Mouse (Mus musculus) gastrocnemius, postnatal 36 days (tissue): Measurements from ENCODE around the gene Dyx1c1. TPM values are rescaled to one million over a fixed set of nuclear protein-coding genes. Genes with fewer than 3 reads are reported as not detected.

ENCODE experiments used
- DNase-seq, 2 experiments: peaks; one replicate each; pipeline ENCODE4 v3.0.0; 2022
- intact Hi-C: fragments of 180-260 bp; cut with DNase I; formaldehyde crosslinking; loops from one replicate; pipeline ENCODE4 v1.15.1; 2025
- total RNA-seq, 2 experiments: library from RNA; stranded (reverse); gene quantifications; 2 replicates each; pipeline ENCODE4 v1.2.3; 2021

Gene Dyx1c1
- total RNA-seq, 2 experiments from 2014 or later, result 0.64 to 0.72 TPM

- no peak for DNase-seq
- intact Hi-C loops, result no loop called here
Observed at GRCm38 (mm10) chr9:72972435-72972834, 13.8 kb downstream of the Dyx1c1 start.

- DNase-seq, result no peak
- intact Hi-C loops, result no loop called here
Observed at GRCm38 (mm10) chr9:72972984-72973383, 14.4 kb downstream of the Dyx1c1 start.

DNA sequence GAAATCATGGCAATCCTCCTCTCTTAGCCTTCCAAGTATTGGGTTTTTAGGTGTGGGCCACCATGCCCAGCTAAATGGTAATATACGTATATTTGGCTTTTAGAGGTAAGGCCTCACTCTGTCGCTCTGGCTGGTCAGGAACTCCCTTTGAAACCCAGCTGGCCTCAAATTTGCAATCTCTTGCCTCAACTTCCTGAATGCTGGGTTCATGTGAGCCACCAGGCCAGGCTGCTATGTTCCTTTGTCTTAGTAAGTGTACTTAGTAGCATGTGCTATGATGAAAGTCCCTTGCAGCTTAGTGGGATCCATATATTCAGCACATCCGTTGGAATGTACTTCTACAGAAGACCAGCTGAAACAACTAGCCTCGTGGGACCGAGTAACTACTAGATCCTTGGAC is 16.1 kb downstream of the Dyx1c1 start:
- DNase-seq, result no peak
- intact Hi-C loops, result no loop called here

- no peak for DNase-seq
- intact Hi-C loops, result no loop called here
Observed at GRCm38 (mm10) chr9:72975242-72975641, 16.7 kb downstream of the Dyx1c1 start.

- intact Hi-C loops, result no loop called here
- no peak for DNase-seq
Observed at GRCm38 (mm10) chr9:72983066-72983465, 24.5 kb downstream of the Dyx1c1 start.

DNA sequence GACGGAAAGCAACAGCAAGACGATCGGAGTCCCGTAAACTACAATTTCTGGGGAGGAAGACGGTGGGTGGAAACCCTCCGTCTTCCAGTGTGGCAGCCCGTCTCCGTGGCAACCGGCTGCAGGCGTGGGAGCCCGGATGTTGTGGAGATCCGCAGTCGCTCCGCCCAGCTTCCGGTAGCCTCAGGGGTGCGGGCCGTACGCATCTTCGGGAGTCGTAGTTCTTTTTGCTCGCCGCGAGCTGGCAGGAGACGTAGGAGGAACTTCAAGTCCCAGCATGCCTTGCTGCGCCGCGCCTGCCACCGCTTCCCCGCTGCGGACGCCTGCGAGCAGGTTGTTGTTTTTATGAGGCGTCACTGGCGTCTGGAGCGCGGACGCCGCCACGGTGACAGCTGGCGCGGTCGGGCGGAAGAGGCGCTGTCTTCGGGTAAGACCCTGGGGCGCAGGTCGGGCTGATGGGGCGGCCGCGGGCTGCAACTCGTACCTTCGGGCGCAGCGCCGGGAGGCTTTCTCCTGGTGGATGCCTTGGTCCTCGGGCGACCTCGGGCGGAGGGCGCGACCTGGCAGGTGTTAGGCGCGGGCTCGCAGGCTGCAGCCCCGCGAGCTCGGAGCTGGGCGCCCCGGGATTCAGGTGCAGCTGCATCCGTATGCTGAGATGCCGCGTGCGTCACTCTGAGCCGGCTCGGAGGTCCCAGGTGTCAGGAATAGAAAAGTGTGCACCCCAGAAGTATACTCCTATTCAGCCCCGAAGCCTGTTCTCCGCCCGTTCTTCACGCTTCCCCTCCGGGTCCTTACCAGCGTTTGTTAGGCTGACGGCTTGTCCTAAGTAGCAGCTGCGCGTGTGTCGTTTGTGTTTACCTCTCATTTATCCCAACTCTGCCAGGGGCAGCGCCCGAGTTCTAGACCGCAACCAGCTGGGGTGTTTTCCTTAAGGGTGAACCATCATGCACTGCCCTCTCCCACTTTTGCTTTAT is 26.9 kb downstream of the Dyx1c1 start, which contains the start of the genes Ccpg1os and Ccpg1:
TSS of gene Ccpg1os (minus strand) at position 133 of the 971 bp plus-strand sequence.
TSS of gene Ccpg1 (plus strand) at position 180 of the 971 bp plus-strand sequence.
- intact Hi-C loops, result no loop called here
- peak; percentile 90 to 94 for DNase-seq

DNA sequence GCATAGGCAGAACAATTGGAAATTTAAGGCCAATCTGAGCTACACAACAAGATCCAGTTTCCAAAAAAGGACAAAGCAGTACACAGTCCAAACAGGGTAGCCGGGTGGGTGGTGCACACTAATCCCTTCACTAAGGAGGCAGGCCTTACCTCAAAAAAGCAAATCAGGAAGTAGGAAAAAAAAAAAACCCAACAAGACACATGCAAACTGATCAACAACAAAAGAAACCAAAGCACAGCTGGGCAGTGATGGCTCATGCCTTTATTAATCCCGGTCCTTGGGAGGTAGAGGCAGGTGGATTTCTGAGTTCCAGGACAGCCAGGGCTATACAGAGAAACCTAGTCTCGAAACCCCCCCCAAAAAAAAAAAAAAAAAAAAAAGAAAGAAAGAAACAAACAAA is 29.1 kb downstream of the Dyx1c1 start:
- intact Hi-C loops, result no loop called here
- DNase-seq, result no peak

GRCm38 (mm10) chr9:72988706-72989105 is 30.1 kb downstream of the Dyx1c1 start:
- DNase-seq, result no peak
- intact Hi-C loops, result no loop called here

DNA sequence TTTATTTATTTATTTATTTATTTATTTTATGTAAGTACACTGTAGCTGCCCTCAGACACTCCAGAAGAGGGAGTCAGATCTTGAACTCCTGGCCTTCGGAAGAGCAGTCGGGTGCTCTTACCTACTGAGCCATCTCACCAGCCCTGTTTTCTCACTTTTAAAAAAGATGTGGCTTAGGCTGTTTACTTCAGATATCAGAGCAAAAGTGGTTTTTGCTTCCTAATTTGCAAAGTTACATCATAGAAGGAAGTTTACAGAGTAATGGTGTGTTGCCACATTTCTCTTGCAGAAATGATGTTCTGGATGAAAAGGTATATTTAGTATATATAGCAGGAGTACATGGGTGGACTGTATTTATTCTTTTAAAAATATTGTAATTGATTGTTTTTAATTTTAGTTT is 32.8 kb downstream of the Dyx1c1 start:
- intact Hi-C loops, result no loop called here
- no peak for DNase-seq

DNA sequence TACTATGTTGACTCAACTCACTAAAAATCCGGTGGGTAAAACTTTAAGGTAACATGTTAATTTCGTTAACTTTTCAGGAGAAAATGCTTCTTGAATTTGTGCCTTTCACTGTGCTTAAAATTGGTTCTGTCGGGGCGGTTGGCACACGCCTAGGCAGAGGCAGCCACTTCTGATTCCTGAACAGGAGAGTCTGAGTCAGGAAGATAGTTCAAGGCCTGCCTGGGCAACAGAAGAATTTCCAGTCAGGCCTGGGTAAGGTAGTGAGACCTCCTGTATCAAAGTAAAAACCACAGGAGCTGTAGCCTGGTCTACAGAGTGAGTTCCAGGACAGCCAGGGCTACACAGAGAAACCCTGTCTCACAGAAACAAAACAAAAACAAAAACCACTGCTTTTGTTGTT is 34.0 kb downstream of the Dyx1c1 start:
- intact Hi-C loops, result no loop called here
- DNase-seq, result no peak

GRCm38 (mm10) chr9:72996167-72996566 is 37.6 kb downstream of the Dyx1c1 start:
- no peak for DNase-seq
- intact Hi-C loops, result no loop called here

GRCm38 (mm10) chr9:72996806-72997205 is 38.2 kb downstream of the Dyx1c1 start:
- intact Hi-C loops, result no loop called here
- DNase-seq, result no peak

DNA sequence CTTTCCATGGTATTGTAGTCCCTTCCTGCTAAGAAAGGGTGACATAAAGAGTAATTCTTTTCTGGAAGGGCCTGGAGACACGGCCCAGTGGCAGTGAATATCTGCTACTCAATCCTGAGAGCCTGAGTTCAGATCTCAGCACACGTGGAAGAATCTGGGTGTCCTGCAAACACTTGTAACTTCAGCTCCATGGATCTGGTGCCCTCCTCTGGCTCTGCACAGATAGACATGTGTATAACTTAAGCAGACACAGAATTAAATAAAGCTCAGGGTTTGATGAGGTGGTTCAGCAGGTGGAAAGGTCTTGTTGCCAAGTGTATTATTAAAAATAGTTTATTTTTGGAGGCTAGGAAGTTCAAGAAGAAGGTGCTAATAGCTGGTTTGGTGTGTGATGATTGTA is 41.9 kb downstream of the Dyx1c1 start:
- DNase-seq, result no peak
- intact Hi-C loops, result no loop called here

DNA sequence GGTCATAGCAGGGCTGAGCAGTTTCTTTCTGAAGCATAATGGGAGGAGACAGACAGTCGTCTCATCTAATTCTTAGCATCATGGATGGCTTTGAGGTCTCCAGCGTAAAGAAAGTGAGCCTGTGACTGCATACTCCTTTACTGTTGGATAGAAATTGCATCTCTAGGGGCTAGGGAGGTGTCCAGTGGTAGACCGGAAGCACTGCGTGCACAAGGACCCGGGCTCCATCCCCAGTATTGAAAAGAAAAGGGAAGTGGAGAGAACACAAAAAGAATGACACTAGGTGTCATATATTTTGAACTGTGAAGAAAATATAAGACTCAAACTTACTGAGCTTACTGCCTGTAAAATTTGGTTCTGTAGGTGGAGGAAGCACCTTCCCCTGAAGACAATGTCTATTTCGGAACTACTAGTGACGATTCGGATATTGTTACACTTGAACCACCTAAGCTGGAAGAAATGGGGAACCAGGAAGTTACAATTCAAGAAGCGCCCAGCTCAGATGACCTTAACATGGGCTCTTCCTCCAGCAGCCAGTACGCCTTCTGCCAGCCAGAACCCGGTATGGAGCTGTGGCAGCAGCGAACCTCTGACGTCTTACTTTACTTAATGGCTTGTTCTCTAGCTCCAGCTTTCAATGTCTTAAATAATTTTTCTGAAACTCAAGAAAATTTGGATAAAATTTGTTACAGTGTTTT is 42.9 kb downstream of the Dyx1c1 start:
- intact Hi-C loops, result no loop called here
- DNase-seq, result no peak

DNA sequence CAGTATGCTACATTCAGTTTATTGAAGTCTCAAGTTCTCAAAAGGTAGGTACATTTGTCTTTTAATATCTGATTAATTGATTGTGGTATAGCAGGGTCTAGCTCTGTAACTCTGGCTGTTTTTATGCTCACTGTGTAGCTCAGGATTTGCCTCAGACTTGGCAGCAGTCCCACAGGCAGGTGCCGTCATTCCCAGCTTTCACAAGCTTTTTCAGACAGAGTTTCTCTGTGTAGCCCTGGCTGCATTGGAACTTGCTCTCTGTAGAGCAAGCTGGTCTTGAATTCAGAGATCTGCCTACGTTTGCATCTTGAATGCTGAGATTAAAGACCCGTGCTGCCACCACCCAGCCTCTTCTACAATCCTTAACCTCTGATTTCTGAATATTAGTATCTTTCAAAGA is 43.6 kb downstream of the Dyx1c1 start:
- intact Hi-C loops, result no loop called here
- no peak for DNase-seq

DNA sequence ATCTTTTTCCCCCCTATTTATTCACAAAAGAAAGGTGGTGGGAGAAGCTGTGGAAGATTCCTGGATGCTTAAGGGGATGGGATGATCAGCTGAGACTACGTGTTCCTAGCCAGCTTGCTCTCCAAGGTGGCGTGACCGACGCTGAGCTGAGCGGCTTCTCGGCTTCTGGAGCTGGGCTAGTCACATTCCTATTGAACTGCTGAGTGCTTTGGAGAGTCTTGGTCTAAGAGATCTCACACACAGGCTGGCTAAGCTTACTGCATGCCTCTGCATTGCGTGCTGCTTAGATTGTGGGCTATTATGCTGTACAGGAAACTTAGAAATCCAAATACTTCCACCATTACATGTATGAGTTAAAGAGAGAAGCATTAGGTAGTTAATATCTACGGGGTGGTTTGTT is 45.5 kb downstream of the Dyx1c1 start:
- DNase-seq, result no peak
- intact Hi-C loops, result no loop called here

GRCm38 (mm10) chr9:73005106-73005505 is 46.5 kb downstream of the Dyx1c1 start:
- no peak for DNase-seq
- intact Hi-C loops, result no loop called here

DNA sequence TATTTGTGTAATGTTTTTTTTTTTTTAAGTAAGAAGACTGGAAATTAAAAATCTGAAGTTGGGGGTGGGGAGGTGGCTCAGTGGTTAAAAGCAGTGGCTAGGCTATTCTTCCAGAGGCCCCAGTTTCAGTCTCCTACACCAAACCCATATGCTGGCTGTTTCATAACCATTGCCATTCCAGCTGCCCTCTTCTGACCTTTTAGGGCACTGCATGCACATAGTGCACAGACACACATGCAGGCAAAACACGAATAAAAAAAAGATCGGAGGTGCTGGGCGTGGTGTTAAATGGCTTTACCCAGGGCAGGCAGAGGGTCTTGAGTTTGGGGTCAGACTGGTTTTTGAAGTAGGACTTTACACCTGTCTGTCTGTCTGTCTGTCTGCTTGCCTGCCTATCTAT is 47.6 kb downstream of the Dyx1c1 start:
- intact Hi-C loops, result no loop called here
- no peak for DNase-seq

- intact Hi-C loops, result no loop called here
Observed at GRCm38 (mm10) chr9:73008384-73008783, 49.8 kb downstream of the Dyx1c1 start.

DNA sequence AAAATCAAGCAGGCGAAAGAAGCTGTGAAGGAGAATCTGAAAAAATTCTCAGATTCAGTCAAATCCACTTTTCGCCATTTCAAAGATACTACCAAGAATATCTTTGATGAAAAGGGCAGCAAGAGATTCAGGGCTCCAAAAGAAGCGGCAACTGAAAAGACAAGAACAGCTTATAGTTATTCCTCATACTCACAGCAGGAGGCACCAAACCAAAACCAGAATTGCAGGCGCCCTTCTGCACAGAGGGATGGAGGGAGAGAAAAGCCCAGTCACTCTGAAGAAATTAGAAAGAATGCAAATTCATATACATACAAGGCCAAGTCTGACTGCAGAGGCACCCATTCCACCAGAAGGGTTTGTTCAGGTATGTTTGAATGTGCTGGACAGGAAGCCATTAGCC is 54.0 kb downstream of the Dyx1c1 start:
- intact Hi-C loops, result no loop called here
- DNase-seq, result no peak

More at GRCm38 (mm10) chr9:73008384-73008783, 49.8 kb downstream of the Dyx1c1 start:
- DNase-seq, result no peak

- DNase-seq, result no peak
- intact Hi-C loops, result no loop called here
Observed at GRCm38 (mm10) chr9:73014724-73015123, 56.1 kb downstream of the Dyx1c1 start.

DNA sequence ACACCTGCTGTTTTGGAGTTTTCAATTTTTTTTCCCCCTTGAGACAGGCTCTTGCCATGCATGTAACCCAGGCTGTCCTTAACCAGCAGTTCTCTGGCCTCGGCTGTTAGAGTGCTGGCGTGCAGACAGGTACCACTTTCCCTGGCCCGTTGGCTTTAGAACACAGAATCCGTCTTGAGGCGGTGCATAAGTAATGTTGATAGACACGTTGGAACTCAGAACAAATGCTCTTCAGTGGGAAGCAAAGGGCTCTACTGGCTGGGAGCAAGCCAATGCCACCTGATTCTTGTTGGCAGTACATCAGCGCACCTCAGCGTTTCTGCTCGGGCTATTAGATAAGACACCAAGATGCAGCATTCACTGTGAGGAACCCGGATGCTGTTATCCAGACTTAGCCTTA is 61.3 kb downstream of the Dyx1c1 start:
- no peak for DNase-seq
- intact Hi-C loops, result no loop called here
